Mouse (Mus musculus): Measurements from ENCODE around the gene Ppp1r8. TPM values are rescaled to one million over a fixed set of nuclear protein-coding genes. Genes with fewer than 3 reads are reported as not detected.
A peak's percentile ranks its signal among the peaks of the same experiment; 100 is the strongest.

Gene Ppp1r8
- polyA plus RNA-seq, 1 experiment from 2014 or later: 79.8 TPM

DNA sequence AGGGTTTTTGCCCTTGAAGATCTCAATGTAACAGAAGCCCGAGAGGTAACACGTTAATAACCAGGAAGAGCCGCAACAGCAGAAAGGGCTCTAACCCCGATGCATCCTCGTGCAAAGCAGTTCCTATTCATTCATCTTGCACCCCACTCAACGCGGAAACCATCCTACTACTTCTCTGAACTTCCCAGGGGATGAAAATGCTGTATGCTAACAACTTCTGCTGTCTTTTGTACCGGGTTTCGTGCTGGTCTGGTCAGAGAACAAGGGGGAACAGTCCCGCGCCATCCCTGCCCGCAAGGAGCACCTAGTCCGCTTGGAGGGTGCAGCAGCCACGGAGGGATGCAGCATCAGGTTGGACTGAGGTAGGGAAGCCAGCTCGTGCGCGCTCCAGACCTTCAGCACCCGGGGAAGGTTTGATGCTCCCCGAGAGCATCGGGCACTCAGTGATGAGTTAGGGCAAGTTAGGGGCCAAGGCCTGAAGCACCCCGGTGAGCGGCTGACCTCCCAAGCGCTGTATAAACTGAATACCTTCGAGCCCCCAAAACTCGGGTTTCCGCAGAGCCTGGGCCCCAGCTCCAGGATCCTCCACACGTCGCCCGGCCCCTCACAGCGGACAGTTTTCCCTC, 575 bp downstream of the Ppp1r8 start:
- WGBS: under 1% methylated on average over 30 of the region's 30 CpGs
- no peaks in the 10 kb centered on the region for H3K9me3 ChIP-seq (replicated peaks)
- peak; percentile 55 for DNase-seq (ENCODE audit: low spot score)
- H3K36me3 ChIP-seq: peaks cover 38% of the 10 kb centered on the region
- H3K27me3 ChIP-seq (ENCODE audit: low read depth, poor library complexity, severe bottlenecking): no peaks in the 10 kb centered on the region
- peak overlapping the region; percentile 98 for H3K4me3 ChIP-seq
- peaks cover 18% of the 10 kb centered on the region for H3K4me1 ChIP-seq
- peak overlapping the region; percentile 94 for H3K27ac ChIP-seq (replicated peaks)

DNA sequence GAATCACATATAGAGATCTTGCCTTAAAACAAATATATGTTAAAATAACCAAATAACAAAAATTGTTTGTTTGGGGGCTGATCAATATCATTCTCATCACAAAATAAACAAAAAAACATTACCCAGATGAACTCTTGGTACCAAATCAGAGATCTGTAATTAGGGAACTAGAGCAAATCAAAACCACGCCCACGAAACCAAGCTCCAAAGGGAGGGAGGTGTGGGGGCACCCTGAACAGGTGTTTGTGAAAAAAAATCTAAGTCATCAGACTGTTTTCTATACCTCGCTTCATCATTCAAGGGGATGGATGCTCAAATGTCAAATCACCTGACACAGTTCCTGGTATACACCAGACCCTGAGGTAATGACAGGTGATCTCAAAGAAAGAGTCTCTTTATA, 1.5 kb downstream of the Ppp1r8 start:
- peaks cover 47% of the 10 kb centered on the region for H3K36me3 ChIP-seq
- WGBS: 91% methylated on average over 3 of the region's 3 CpGs
- no peaks in the 10 kb centered on the region for H3K27me3 ChIP-seq (ENCODE audit: low read depth, poor library complexity, severe bottlenecking)
- H3K9me3 ChIP-seq (replicated peaks): no peaks in the 10 kb centered on the region
- peaks cover 18% of the 10 kb centered on the region for H3K4me1 ChIP-seq
- peak overlapping the region; percentile 98 for H3K4me3 ChIP-seq
- H3K27ac ChIP-seq (replicated peaks): peak overlapping the region; percentile 94
- no peak for DNase-seq (ENCODE audit: low spot score)

DNA sequence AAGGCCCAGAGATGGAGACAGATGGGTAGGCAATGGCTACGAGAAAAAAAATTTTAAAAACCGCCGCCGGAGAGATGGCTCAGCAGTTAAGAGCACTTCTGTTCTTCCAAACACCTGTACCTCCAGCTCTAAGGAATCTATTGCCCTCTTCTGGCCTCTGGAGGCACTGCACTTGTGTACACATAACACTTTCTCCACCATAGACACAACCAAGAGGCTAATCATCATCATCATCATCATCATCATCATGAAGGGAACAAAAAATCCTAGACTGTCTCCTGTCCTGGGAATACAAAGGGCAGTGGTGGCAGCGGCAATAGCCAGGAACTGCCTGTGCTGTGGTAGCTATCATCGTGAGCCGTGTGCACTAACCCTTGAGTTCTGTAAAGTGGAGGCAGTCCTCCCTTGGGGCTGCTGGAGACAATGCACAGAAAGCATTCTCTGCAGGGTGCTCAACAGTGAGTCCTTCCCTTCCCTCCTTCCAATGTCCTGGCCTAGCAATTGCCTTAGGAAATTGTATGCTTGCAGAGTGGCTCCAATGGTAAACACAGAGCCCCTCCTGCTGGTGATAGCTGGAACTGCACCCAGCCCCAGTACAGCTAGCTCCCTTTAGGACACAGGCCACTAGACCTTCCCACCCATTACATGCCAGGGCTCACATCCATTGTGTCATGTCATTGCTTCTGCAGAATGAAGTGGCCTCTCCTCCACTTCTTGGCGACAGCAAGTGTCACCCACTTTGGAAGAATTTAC, 19.2 kb downstream of the Ppp1r8 start:
- 72% methylated on average over 8 of the region's 8 CpGs for WGBS
- DNase-seq (ENCODE audit: low spot score): peak; percentile 67
- peaks cover 51% of the 10 kb centered on the region for H3K36me3 ChIP-seq
- no peak overlapping the region for H3K27ac ChIP-seq (replicated peaks)
- no peaks in the 10 kb centered on the region for H3K4me1 ChIP-seq
- H3K4me3 ChIP-seq: no peak overlapping the region
- no peaks in the 10 kb centered on the region for H3K27me3 ChIP-seq (ENCODE audit: low read depth, poor library complexity, severe bottlenecking)
- H3K9me3 ChIP-seq (replicated peaks): peaks cover 17% of the 10 kb centered on the region

DNA sequence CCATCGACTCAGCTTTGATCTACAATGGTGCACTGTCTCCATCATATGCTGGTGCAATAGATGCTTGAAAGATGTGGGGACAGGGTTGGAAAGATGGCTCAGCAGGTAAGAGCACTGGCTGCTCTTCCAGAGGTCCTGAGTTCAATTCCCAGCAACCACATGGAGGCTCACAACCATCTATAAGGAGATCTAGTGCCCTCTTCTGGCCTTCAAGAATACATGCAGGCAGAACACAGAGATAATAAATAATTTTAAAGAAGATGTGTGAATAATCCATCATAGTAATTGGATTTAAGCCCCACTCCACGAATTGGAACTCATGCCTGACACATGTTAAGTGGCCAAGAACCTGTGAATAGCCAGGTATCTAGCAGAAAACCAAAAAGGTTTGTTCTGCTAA, 24.5 kb downstream of the Ppp1r8 start:
- no peaks in the 10 kb centered on the region for H3K27me3 ChIP-seq (ENCODE audit: low read depth, poor library complexity, severe bottlenecking)
- no peak overlapping the region for H3K27ac ChIP-seq (replicated peaks)
- no peak overlapping the region for H3K4me3 ChIP-seq
- H3K9me3 ChIP-seq (replicated peaks): peaks cover 13% of the 10 kb centered on the region
- no peaks in the 10 kb centered on the region for H3K4me1 ChIP-seq
- DNase-seq (ENCODE audit: low spot score): no peak
- H3K36me3 ChIP-seq: no peaks in the 10 kb centered on the region
- 52% methylated on average over 2 of the region's 2 CpGs for WGBS

DNA sequence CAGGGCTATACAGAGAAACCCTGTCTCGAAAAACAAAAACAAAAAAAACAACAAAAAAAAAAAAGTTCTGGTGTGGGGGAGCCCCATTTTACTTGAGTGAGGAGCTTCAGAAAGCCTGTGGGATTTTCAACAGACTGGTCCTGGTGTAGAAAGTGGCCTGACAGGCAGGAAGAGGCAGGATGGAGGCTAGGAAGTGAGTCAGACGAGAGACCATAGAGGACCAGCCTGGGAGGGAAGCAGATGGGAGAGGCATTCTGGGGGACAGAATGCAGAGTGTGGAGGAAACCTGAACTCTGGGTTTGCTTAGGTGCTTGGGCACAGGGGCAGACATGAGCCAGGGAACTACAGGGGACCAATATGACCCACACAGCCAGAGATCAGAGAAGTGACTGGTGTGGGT, 26.1 kb downstream of the Ppp1r8 start:
- H3K4me1 ChIP-seq: no peaks in the 10 kb centered on the region
- no peak overlapping the region for H3K27ac ChIP-seq (replicated peaks)
- WGBS: 76% methylated on average over 2 of the region's 2 CpGs
- no peak overlapping the region for H3K4me3 ChIP-seq
- H3K27me3 ChIP-seq (ENCODE audit: low read depth, poor library complexity, severe bottlenecking): no peaks in the 10 kb centered on the region
- peaks cover 13% of the 10 kb centered on the region for H3K9me3 ChIP-seq (replicated peaks)
- no peak for DNase-seq (ENCODE audit: low spot score)
- no peaks in the 10 kb centered on the region for H3K36me3 ChIP-seq

DNA sequence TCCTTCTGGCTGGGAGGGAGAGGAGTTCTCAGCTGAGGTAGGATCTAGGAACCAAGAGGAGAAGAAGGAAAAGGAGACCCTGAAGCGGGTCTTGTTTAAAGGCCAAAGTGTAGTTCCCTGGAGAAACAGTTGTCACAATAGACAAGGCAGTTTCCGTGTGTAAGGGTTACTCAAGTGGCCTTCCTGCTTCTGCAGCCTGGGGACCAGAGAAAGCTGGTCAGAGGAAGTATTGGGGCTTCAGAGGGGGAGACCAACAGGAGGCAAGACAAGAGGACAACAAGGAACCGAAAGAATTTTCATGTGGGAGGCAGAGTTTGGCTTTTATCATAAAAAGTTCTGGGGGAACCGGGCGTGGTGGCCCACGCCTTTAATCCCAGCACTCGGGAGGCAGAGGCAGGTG, 26.6 kb downstream of the Ppp1r8 start:
- Histone ChIP-seq H3K27ac (replicated peaks) (no peak overlapping the region), H3K9me3 (replicated peaks) (peaks cover 15% of the 10 kb centered on the region), H3K4me1 (no peaks in the 10 kb centered on the region), H3K4me3 (no peak overlapping the region), H3K27me3 (ENCODE audit: low read depth, poor library complexity, severe bottlenecking) (no peaks in the 10 kb centered on the region), H3K36me3 (no peaks in the 10 kb centered on the region)
- no peak for DNase-seq (ENCODE audit: low spot score)
- WGBS: 84% methylated on average over 7 of the region's 7 CpGs

DNA sequence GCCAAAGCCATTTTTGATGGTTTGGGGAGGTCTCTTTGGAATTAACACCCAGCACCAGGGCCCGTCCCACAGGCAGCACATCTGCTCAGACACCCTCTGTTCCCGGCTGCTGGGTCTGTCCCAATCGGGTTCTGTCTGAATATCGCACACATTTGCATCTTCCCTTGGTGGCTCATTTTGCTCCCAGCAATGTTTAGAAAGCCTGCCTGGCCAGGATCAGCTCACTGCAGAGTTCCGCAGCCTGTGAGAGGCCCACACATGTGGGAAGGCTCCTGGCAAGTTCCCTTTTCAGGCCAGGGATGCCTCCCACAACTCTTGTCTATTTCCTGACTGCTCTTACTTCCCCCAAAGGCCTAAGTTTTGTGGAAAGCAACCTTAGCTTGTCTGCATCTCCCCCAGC, 33.3 kb downstream of the Ppp1r8 start:
- H3K4me1 ChIP-seq: no peaks in the 10 kb centered on the region
- H3K9me3 ChIP-seq (replicated peaks): peaks cover 14% of the 10 kb centered on the region
- H3K36me3 ChIP-seq: no peaks in the 10 kb centered on the region
- 93% methylated on average over 5 of the region's 5 CpGs for WGBS
- no peak overlapping the region for H3K27ac ChIP-seq (replicated peaks)
- no peak overlapping the region for H3K4me3 ChIP-seq
- DNase-seq (ENCODE audit: low spot score): no peak
- no peaks in the 10 kb centered on the region for H3K27me3 ChIP-seq (ENCODE audit: low read depth, poor library complexity, severe bottlenecking)

DNA sequence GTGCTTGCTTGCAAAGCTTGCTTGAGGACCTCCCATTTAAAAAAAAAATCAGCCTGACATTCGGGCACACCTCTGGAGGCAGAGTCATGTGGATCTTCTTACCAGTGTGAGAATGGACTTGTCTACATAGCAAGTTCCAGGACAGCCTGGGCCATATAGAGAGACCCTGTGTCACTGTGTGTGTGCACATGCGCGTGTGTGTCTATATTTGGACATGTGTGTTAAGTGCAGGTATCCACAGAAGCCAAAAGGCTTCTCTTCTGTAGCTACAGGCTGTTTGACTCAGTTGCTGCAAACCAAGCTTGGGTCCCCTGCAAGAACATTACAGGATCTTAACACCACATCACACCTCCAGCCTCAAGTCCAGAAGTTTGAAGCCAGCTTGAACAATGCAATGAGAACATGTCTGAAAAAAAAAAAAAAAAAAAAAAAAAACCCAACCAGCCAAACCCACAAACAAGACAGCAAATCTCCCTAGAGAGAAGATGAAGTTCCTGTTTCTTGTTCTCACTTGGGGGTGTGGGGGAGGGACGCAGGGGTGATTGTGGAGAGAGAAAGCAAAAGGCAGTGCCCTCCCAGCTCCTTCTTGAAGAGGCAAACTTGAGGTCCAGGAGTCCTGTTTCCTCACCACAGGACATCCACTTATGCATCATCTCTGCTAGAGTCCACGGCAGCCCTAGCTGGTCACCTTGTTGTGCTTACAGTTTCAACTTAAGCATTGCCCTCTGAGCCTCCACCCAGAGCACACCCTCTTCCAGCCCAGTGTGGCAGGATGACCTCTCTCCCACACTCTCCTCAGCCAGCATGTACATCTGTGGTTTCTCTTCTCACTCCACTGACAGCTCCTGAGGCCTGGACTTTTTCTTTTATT, 35.0 kb downstream of the Ppp1r8 start:
- Histone ChIP-seq H3K36me3 (no peaks in the 10 kb centered on the region), H3K27ac (replicated peaks) (no peak overlapping the region), H3K9me3 (replicated peaks) (peaks cover 14% of the 10 kb centered on the region), H3K27me3 (ENCODE audit: low read depth, poor library complexity, severe bottlenecking) (no peaks in the 10 kb centered on the region), H3K4me1 (no peaks in the 10 kb centered on the region), H3K4me3 (no peak overlapping the region)
- 77% methylated on average over 5 of the region's 5 CpGs for WGBS
- no peak for DNase-seq (ENCODE audit: low spot score)

DNA sequence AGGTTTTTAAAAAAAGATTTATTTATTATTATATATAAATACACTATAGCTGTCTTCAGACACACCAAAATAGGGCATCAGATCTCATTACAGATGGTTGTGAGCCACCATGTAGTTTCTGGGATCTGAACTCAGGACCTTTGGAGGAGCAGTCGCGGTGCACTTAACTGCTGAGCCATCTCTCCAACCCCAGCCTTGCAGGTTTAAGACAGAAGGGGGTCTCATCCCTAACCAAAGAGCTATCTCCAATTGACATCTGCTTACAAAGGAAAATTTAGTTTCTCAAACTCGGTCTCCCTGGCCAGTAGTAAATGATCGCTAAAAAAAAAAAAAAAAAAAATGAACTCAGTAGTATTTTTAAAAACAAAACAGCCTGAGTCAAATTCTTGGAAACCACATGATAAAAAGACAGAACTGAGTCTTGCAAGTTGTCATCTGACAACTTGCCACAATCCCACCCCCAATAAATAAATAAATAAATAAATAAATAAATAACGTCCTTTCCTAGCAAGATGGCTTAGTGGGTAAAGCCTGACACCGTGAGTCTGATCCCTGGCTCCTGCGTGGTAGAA, 36.3 kb downstream of the Ppp1r8 start:
- no peaks in the 10 kb centered on the region for H3K27me3 ChIP-seq (ENCODE audit: low read depth, poor library complexity, severe bottlenecking)
- H3K4me3 ChIP-seq: no peak overlapping the region
- no peak overlapping the region for H3K27ac ChIP-seq (replicated peaks)
- peaks cover 14% of the 10 kb centered on the region for H3K9me3 ChIP-seq (replicated peaks)
- no peaks in the 10 kb centered on the region for H3K4me1 ChIP-seq
- 92% methylated on average over 7 of the region's 7 CpGs for WGBS
- DNase-seq (ENCODE audit: low spot score): no peak
- no peaks in the 10 kb centered on the region for H3K36me3 ChIP-seq

DNA sequence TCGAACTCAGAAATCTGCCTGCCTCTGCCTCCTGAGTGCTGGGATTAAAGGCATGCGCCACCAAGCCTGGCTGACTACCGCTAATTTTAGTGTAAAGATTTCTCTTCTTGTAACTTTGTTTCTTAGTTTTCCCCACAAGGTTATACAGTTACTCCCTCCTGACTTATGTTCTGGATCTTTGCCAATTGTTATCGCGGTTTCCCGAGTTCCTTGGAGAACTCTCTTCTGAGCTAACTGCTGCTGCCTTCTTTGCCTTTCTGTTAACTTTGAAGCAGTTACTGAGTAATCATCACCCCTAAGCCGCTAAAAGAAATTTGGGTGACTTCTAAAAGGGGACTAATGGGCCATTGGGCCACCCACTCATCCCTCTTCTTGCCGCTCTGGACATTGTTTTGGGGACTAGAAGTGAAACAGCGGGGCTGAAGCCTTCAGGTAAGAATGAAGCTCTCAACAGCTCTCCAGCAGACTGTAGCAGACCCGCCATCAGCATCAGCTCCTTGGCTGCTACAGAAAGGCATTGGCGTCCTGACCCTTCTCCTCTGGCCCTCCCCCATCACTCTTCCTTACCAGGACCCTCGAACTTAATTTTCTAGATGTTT, 37.3 kb downstream of the Ppp1r8 start:
- Histone ChIP-seq H3K9me3 (replicated peaks) (peaks cover 6% of the 10 kb centered on the region), H3K27ac (replicated peaks) (no peak overlapping the region), H3K27me3 (ENCODE audit: low read depth, poor library complexity, severe bottlenecking) (no peaks in the 10 kb centered on the region), H3K36me3 (no peaks in the 10 kb centered on the region), H3K4me3 (no peak overlapping the region), H3K4me1 (no peaks in the 10 kb centered on the region)
- no peak for DNase-seq (ENCODE audit: low spot score)
- 91% methylated on average over 12 of the region's 12 CpGs for WGBS

DNA sequence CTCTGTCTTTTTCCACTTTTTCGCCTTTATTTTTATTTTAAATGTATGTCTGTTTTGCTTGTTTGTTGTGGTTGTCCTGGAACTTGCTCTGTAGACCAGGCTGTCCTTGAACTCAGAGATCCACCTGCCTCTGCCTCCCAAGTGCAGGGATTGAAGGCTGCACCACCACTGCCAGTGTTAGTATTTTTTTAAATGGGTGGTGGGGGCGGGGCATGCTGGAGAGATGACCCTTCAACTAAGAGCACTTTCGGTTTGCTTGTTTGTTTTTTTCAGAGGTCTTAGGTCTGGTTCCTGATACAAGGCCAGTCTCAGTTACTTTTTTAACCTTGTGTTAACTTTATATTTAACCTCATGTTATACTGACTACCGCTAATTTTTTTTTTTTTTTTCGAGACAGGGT, 37.8 kb downstream of the Ppp1r8 start:
- no peak overlapping the region for H3K4me3 ChIP-seq
- no peaks in the 10 kb centered on the region for H3K27me3 ChIP-seq (ENCODE audit: low read depth, poor library complexity, severe bottlenecking)
- no peak overlapping the region for H3K27ac ChIP-seq (replicated peaks)
- no peaks in the 10 kb centered on the region for H3K36me3 ChIP-seq
- H3K4me1 ChIP-seq: no peaks in the 10 kb centered on the region
- no peak for DNase-seq (ENCODE audit: low spot score)
- 85% methylated on average over 5 of the region's 5 CpGs for WGBS
- H3K9me3 ChIP-seq (replicated peaks): 0 out of 2 replicates have a peak, but pooled peaks cover under 1% of the 10 kb centered on the region

DNA sequence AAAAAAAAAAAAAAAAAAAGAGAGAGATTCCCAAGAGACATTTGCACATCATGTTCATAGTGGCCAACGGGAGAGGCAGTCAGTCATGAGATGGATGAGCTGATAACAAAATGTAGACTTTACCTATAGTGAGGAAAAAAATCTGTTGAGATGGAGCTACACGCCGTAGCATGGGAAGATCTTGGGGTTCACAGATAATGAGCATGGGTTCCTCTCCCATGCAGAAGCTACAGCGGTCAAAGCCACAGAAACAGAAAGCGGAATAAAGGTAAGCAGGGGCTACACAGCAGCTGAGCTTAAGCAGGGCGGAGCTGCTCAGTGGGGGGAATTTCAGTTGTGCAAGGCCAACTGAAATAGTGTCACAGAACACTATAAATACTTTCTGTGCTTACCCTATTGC, 38.6 kb downstream of the Ppp1r8 start:
- no peaks in the 10 kb centered on the region for H3K9me3 ChIP-seq (replicated peaks)
- no peaks in the 10 kb centered on the region for H3K27me3 ChIP-seq (ENCODE audit: low read depth, poor library complexity, severe bottlenecking)
- H3K4me3 ChIP-seq: no peak overlapping the region
- no peak for DNase-seq (ENCODE audit: low spot score)
- H3K27ac ChIP-seq (replicated peaks): no peak overlapping the region
- WGBS: 93% methylated on average over 6 of the region's 6 CpGs
- H3K36me3 ChIP-seq: no peaks in the 10 kb centered on the region
- H3K4me1 ChIP-seq: no peaks in the 10 kb centered on the region
